Mouse (Mus musculus): Measurements from ENCODE around the gene Hcfc2.

GRCm38 (mm10) chr10:82741354-82741753 is 45.4 kb downstream of the Hcfc2 start:
- TF ChIP-seq CTCF (conservative IDR thresholded peaks at IDR 0.05; ENCODE audit: insufficient read depth, insufficient read length, low read depth, low read length) (no peak), POLR2A (IDR thresholded peaks at IDR 0.05; ENCODE audit: low read depth, low read length) (no peak)

All from kidney, adult 2 months (tissue).